Mouse (Mus musculus) embryo, embryonic 10 days (tissue): Measurements from ENCODE around the gene Magea6.
"Not testable (repeated sequence)": the region's sequence is repeated elsewhere in the genome, so short reads cannot be mapped to it uniquely, and the experiment has no call there.

Source experiments
- DNase-seq: peaks from one replicate; pipeline ENCODE4 v3.0.0-alpha.2; 2015; ENCODE audit warnings: low spot score

Gene Magea6

GRCm38 (mm10) chrX:154935887-154936286 lies at the start of gene Magea6:
Gene Magea6, minus strand, starts transcription at chrX:154935987.
- DNase-seq: not testable (repeated sequence)

- DNase-seq: not testable (repeated sequence)
These were observed 13.6 kb upstream of the Magea6 start, which contains the start of gene Magea3 for GRCm38 (mm10) chrX:154949405-154949804. Gene Magea3, minus strand, starts transcription at chrX:154949505.

- not testable (repeated sequence) for DNase-seq
These were observed 45.6 kb downstream of the Magea6 start, which contains the start of gene Cldn34b1 for GRCm38 (mm10) chrX:154890167-154890566. Gene Cldn34b1, minus strand, starts transcription at chrX:154890267.
